Mouse (Mus musculus): ENCODE data around the gene Pigu. TPM values are rescaled to one million over a fixed set of nuclear protein-coding genes. Genes with fewer than 3 reads are reported as not detected.

Gene Pigu
- polyA plus RNA-seq (2011; ENCODE audit: insufficient read length, low read depth, missing spikeins), result 40.6 and 43.9 TPM in 2 replicates

DNA sequence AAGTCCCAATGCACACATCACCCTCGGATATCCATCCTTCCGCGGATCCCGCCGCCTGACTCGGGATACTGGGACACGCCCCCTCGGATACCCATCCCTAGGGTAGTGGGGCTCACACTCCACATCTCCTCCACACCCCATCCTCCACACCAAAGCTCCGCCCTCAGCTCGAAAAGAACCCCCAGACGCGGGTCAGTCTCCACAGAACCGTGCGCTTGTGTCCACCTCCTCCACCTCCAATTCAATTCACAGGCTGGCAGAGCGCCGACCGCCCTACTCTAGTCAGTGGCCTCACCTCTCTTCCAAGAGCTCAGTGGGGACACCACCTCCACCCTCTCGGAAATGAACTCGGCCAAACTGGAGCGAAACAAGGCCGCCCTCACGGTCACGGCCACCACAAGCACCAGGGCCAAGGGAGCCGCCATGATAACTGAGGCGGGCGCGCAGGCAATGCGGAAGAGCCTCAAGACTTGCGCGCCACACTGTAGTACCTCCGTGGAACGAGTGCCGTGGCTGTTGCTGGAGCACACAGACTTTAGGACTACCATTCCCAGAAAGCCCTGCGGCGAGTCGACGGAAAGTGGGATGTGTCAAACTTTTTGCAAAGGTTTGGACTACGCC is at the start of gene Pigu:
Gene Pigu (minus strand): TSS at position 460 of the 621 bp plus-strand sequence.
- Histone ChIP-seq H3K4me1 (ENCODE audit: control insufficient read depth, insufficient read depth, low read length) (no peaks in the 10 kb centered on the region; the same call in 1 of the 2 replicates), H3K27ac (ENCODE audit: insufficient read depth, low read length) (no peak within 1 kb of the TSS), H3K4me3 (ENCODE audit: insufficient read depth, low read length) (peak within 1 kb of the TSS; percentile 78)
- TF ChIP-seq POLR2A (IDR thresholded peaks at IDR 0.05; ENCODE audit: low read depth, low read length) (peak; percentile 81), CTCF (IDR thresholded peaks at IDR 0.05; ENCODE audit: borderline replicate concordance, insufficient read depth, low read length) (no peak)

DNA sequence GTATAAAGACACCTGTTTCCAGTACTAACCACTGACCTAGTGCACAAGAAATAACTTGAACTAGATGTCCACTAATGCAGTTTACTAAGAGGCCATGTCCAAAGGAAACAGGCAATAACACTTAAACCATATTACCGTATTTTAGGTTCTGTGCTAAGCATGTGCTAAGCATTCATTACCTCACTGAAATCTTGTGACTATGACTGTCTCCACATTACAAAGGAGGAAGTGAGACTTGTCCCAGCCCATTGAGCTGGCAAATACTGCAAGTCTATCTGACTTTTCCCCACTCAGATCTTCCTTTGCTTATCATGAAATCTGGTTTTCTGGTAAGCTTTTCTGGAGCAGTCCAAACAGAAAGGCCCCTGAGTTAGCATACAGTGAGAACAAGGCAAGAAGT is 47.4 kb upstream of the Pigu start:
- no peak overlapping the region for H3K4me3 ChIP-seq (ENCODE audit: insufficient read depth, low read length)
- no peak overlapping the region for H3K27ac ChIP-seq (ENCODE audit: insufficient read depth, low read length)
- TF ChIP-seq POLR2A (IDR thresholded peaks at IDR 0.05; ENCODE audit: low read depth, low read length) (no peak), CTCF (IDR thresholded peaks at IDR 0.05; ENCODE audit: borderline replicate concordance, insufficient read depth, low read length) (no peak)
- H3K4me1 ChIP-seq (ENCODE audit: control insufficient read depth, insufficient read depth, low read length), result no peaks in the 10 kb centered on the region

DNA sequence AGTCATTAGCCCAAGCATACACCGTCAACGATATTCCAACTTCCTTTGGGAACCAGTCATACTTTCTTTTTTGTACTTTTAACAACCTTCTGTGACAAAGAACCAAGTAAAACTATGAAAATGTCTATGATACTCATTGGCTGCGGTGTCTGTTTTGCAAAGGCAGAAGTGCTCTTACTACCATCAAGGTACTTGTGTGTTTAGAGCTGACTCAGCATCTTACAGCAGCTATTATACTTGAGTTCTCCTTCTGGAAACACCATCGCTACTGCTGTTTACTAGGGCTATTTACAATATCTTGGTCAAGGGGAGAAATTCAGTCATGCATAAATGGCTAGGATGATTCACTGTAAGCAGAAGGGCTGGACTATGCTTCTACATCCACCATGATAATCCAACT is 44.7 kb upstream of the Pigu start:
- Histone ChIP-seq H3K27ac (ENCODE audit: insufficient read depth, low read length) (no peak overlapping the region), H3K4me1 (ENCODE audit: control insufficient read depth, insufficient read depth, low read length) (no peaks in the 10 kb centered on the region), H3K4me3 (ENCODE audit: insufficient read depth, low read length) (no peak overlapping the region)
- TF ChIP-seq CTCF (IDR thresholded peaks at IDR 0.05; ENCODE audit: borderline replicate concordance, insufficient read depth, low read length) (no peak), POLR2A (IDR thresholded peaks at IDR 0.05; ENCODE audit: low read depth, low read length) (no peak)

DNA sequence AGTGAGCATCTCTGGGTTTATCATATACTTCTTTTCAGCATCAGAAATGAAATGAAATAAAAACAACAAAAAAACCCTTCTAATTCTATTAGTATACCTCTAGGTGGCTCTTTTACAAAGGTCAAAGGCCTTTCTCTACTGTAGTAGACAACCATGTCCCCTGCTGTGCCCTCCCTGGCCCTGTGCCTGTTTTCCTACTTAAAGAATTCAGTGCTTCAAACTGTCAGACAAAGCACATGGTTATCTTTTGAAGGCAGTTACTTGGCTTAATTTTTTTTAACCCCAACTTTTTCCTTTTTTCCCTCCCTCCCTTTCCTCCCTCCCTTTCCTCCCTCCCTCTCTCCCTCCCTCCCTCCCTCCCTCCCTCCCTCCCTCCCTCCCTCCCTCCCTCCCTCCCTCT is 43.0 kb upstream of the Pigu start:
- no peak for TF ChIP-seq CTCF (IDR thresholded peaks at IDR 0.05; ENCODE audit: borderline replicate concordance, insufficient read depth, low read length)
- no peak for TF ChIP-seq POLR2A (IDR thresholded peaks at IDR 0.05; ENCODE audit: low read depth, low read length)

DNA sequence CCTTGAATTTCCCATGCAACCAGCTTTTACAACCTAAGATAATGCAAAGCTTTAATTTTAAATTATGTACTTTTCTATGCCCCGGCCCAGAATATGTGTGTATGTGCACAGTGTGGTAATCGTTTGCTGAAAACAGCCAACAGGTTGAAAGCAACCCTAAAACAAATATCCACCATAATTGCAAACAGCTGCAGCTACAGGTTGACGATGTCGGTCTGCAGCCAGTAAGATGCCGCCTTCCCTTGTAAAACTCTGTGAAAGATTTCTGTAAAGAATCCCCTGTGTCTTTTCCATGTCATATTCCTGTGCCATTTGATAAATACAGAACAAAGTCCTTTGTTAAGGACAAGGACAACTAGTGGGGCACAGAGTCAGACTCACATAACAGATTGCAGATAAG is 37.4 kb upstream of the Pigu start:
- Histone ChIP-seq H3K4me1 (ENCODE audit: control insufficient read depth, insufficient read depth, low read length) (no peaks in the 10 kb centered on the region), H3K27ac (ENCODE audit: insufficient read depth, low read length) (no peak overlapping the region), H3K4me3 (ENCODE audit: insufficient read depth, low read length) (no peak overlapping the region)
- no peak for TF ChIP-seq POLR2A (IDR thresholded peaks at IDR 0.05; ENCODE audit: low read depth, low read length)
- TF ChIP-seq CTCF (IDR thresholded peaks at IDR 0.05; ENCODE audit: borderline replicate concordance, insufficient read depth, low read length), result no peak

More for the DNA sequence above, 43.0 kb upstream of the Pigu start:
- Histone ChIP-seq H3K4me1 (ENCODE audit: control insufficient read depth, insufficient read depth, low read length) (no peaks in the 10 kb centered on the region), H3K4me3 (ENCODE audit: insufficient read depth, low read length) (no peak overlapping the region), H3K27ac (ENCODE audit: insufficient read depth, low read length) (no peak overlapping the region)

DNA sequence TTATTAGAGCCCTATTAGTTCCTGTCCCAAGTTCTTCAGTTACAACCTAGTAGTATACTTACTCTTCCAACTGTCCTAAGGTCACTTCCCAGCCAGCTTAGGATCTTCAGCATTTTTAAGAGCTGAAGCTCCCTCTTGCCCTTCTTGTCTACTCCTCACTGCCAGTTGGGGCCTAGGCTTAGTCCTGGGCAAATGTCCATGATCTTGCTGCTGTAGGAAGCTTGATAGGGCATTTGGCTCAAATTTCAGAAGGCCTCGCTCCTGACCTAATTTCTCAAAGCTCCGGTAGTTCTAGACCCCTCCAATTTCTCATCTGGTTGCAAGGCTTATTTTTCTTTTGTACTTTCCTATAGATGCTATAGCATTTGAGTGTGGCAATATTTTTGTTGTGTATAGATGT is 31.3 kb upstream of the Pigu start:
- no peak overlapping the region for H3K4me3 ChIP-seq (ENCODE audit: insufficient read depth, low read length)
- no peaks in the 10 kb centered on the region for H3K4me1 ChIP-seq (ENCODE audit: control insufficient read depth, insufficient read depth, low read length)
- H3K27ac ChIP-seq (ENCODE audit: insufficient read depth, low read length), result no peak overlapping the region
- TF ChIP-seq POLR2A (IDR thresholded peaks at IDR 0.05; ENCODE audit: low read depth, low read length) (no peak), CTCF (IDR thresholded peaks at IDR 0.05; ENCODE audit: borderline replicate concordance, insufficient read depth, low read length) (no peak)

GRCm38 (mm10) chr2:155387052-155387451 is 29.8 kb upstream of the Pigu start:
- no peak overlapping the region for H3K4me3 ChIP-seq (ENCODE audit: insufficient read depth, low read length)
- H3K4me1 ChIP-seq (ENCODE audit: control insufficient read depth, insufficient read depth, low read length), result 0 out of 2 replicates have a peak, but pooled peaks cover 2% of the 10 kb centered on the region
- no peak overlapping the region for H3K27ac ChIP-seq (ENCODE audit: insufficient read depth, low read length)
- TF ChIP-seq CTCF (IDR thresholded peaks at IDR 0.05; ENCODE audit: borderline replicate concordance, insufficient read depth, low read length), result no peak
- TF ChIP-seq POLR2A (IDR thresholded peaks at IDR 0.05; ENCODE audit: low read depth, low read length), result no peak

- no peak overlapping the region for H3K27ac ChIP-seq (ENCODE audit: insufficient read depth, low read length)
- no peak overlapping the region for H3K4me3 ChIP-seq (ENCODE audit: insufficient read depth, low read length)
- H3K4me1 ChIP-seq (ENCODE audit: control insufficient read depth, insufficient read depth, low read length), result 0 out of 2 replicates have a peak, but pooled peaks cover 2% of the 10 kb centered on the region
- no peak for TF ChIP-seq CTCF (IDR thresholded peaks at IDR 0.05; ENCODE audit: borderline replicate concordance, insufficient read depth, low read length)
Measured at GRCm38 (mm10) chr2:155386534-155386899, 29.3 kb upstream of the Pigu start.

- no peak for TF ChIP-seq POLR2A (IDR thresholded peaks at IDR 0.05; ENCODE audit: low read depth, low read length)
- TF ChIP-seq CTCF (IDR thresholded peaks at IDR 0.05; ENCODE audit: borderline replicate concordance, insufficient read depth, low read length), result no peak
- H3K27ac ChIP-seq (ENCODE audit: insufficient read depth, low read length), result no peak overlapping the region
- no peak overlapping the region for H3K4me3 ChIP-seq (ENCODE audit: insufficient read depth, low read length)
- peaks cover 4% of the 10 kb centered on the region for H3K4me1 ChIP-seq (ENCODE audit: control insufficient read depth, insufficient read depth, low read length)
Measured at GRCm38 (mm10) chr2:155385731-155386533, 28.7 kb upstream of the Pigu start.

- TF ChIP-seq POLR2A (IDR thresholded peaks at IDR 0.05; ENCODE audit: low read depth, low read length) (no peak), CTCF (IDR thresholded peaks at IDR 0.05; ENCODE audit: borderline replicate concordance, insufficient read depth, low read length) (no peak)
- H3K27ac ChIP-seq (ENCODE audit: insufficient read depth, low read length), result no peak overlapping the region
- no peak overlapping the region for H3K4me3 ChIP-seq (ENCODE audit: insufficient read depth, low read length)
- H3K4me1 ChIP-seq (ENCODE audit: control insufficient read depth, insufficient read depth, low read length), result peaks cover 5% of the 10 kb centered on the region
Measured at GRCm38 (mm10) chr2:155385090-155385489, 27.9 kb upstream of the Pigu start.

Data from embryonic fibroblast, embryonic 13.5 days (primary cell).